Mouse (Mus musculus): ENCODE results near the gene Fam213a.
A peak's percentile ranks its signal among the peaks of the same experiment; 100 is the strongest.

The Fam213a gene

GRCm38 (mm10) chr14:40962365-40963290, 51.0 kb downstream of the Fam213a start:
- no peak for DNase-seq

GRCm38 (mm10) chr14:40960237-40960636, 53.4 kb downstream of the Fam213a start:
- no peak for DNase-seq

- DNase-seq, result no peak
Measured at GRCm38 (mm10) chr14:40959586-40959985, 54.0 kb downstream of the Fam213a start.

GRCm38 (mm10) chr14:40958986-40959381, 54.6 kb downstream of the Fam213a start:
- DNase-seq, result no peak

- no peak for DNase-seq
Measured at GRCm38 (mm10) chr14:40958083-40958985, 55.3 kb downstream of the Fam213a start.

GRCm38 (mm10) chr14:40957607-40958006, 56.0 kb downstream of the Fam213a start:
- no peak for DNase-seq

GRCm38 (mm10) chr14:40956252-40957146, 57.1 kb downstream of the Fam213a start:
- no peak for DNase-seq

GRCm38 (mm10) chr14:40955596-40956251, 57.9 kb downstream of the Fam213a start:
- peak; percentile 55 to 67 for DNase-seq

GRCm38 (mm10) chr14:40955146-40955545, 58.4 kb downstream of the Fam213a start:
- DNase-seq, result no peak

GRCm38 (mm10) chr14:40953381-40953780, 60.2 kb downstream of the Fam213a start:
- DNase-seq, result no peak

- no peak for DNase-seq
Measured at GRCm38 (mm10) chr14:40952715-40953114, 60.9 kb downstream of the Fam213a start.

GRCm38 (mm10) chr14:40952301-40952700, 61.3 kb downstream of the Fam213a start:
- DNase-seq, result no peak

GRCm38 (mm10) chr14:40949730-40950614, 63.6 kb downstream of the Fam213a start:
- no peak for DNase-seq

GRCm38 (mm10) chr14:40949047-40949446, 64.5 kb downstream of the Fam213a start:
- DNase-seq, result no peak

- DNase-seq, result no peak
Measured at GRCm38 (mm10) chr14:40948522-40948921, 65.1 kb downstream of the Fam213a start.

- peak; percentile 58 to 68 for DNase-seq
Measured at GRCm38 (mm10) chr14:40947431-40948394, 65.9 kb downstream of the Fam213a start.

- no peak for DNase-seq
Measured at GRCm38 (mm10) chr14:40943802-40944201, 69.8 kb downstream of the Fam213a start.

Measured in thymus, adult 18-20 months (tissue).